Mouse (Mus musculus) cerebellum, adult 8-10 months (tissue): Measurements from ENCODE around the gene Odam.

ENCODE experiments used
- DNase-seq: peaks from one replicate; pipeline ENCODE4 v3.0.0; 2022

Gene Odam

GRCm38 (mm10) chr5:87884729-87885128 lies at the start of gene Odam:
TSS of gene Odam (plus strand) at chr5:87885029.
- DNase-seq = no peak

- no peak for DNase-seq
These were observed 29.6 kb upstream of the Odam start for GRCm38 (mm10) chr5:87855136-87855716.

- peak; percentile 5 for DNase-seq
These were observed 14.7 kb upstream of the Odam start for GRCm38 (mm10) chr5:87870084-87870483.

GRCm38 (mm10) chr5:87871423-87871822 lies 13.4 kb upstream of the Odam start:
- no peak for DNase-seq

GRCm38 (mm10) chr5:87925372-87925771 lies 40.5 kb downstream of the Odam start, which contains the start of gene Csn3:
TSS of gene Csn3 (plus strand) at chr5:87925579.
- no peak for DNase-seq

GRCm38 (mm10) chr5:87931603-87932002 lies 46.8 kb downstream of the Odam start:
- DNase-seq = no peak

- no peak for DNase-seq
These were observed 55.9 kb downstream of the Odam start for GRCm38 (mm10) chr5:87940752-87941151.

- no peak for DNase-seq
These were observed 57.7 kb downstream of the Odam start for GRCm38 (mm10) chr5:87942515-87942914.
